ENCODE assay signal across 9 mouse cellular contexts in the genomic region with DNA sequence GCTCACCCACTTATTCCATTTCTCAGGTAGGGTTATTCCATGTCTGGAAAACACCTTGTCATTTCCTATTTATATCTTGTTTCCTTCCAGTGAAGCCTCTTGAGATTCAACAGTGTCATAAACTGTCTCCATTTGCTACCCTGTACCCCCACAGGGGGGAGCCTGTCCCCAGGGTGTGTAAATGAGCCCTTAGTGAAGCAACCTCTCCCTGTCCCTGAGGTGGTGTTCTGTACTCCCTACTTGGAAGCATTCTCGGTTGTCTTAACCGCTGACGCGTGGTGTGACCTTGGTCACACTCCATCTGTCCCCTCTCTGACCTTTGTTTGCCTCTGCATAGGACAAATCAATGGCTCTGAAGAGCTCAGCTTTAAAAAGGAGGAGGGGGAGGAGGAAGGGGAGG. TPM values are rescaled to one million over a fixed set of nuclear protein-coding genes. Genes with fewer than 3 reads are reported as not detected.
DNase-seq lines count a peak whose midpoint lies in the region; ATAC-seq lines count a peak whose summit lies in the region.
"Had no signal": no experiment of that assay in that cellular context is flagged by ENCODE, and none has a peak within 500 bp of the region (broad histone marks: within the 10 kb centered on the region; RNA-seq: fewer than 3 reads in every experiment).

No protein-coding gene starts in this region.

- ATAC-seq in neural tube, embryonic 13.5 days (ENCODE audit: low read depth), result 0 out of 2 replicates have a peak, but pooled peaks have one; percentile 40
- ATAC-seq in neural tube, embryonic 15.5 days (ENCODE audit: low FRiP score), result no peak
- 0 out of 2 replicates have a peak, but pooled peaks have one; percentile 58 for ATAC-seq in common myeloid progenitor, adult 5-6 weeks (replicated peaks; ENCODE audit: low read depth, poor library complexity, severe bottlenecking)
- 0 out of 2 replicates have a peak, but pooled peaks have one; percentile 18 for ATAC-seq in liver, embryonic 12.5 days

- H3K4me1 ChIP-seq in neural tube, embryonic 13.5 days (replicated peaks), result peaks cover 8% of the 10 kb centered on the region; the same call in 1 of the 2 replicates
- peaks cover 2% of the 10 kb centered on the region; the same call in 1 of the 2 replicates for H3K4me1 ChIP-seq in neural tube, embryonic 15.5 days
- H3K4me1 ChIP-seq in liver, embryonic 12.5 days, result peaks cover 25% of the 10 kb centered on the region

- no peak overlapping the region for H3K4me3 ChIP-seq in neural tube, embryonic 13.5 days
- no peak overlapping the region for H3K4me3 ChIP-seq in neural tube, embryonic 15.5 days (replicated peaks)
- no peak overlapping the region for H3K4me3 ChIP-seq in liver, embryonic 12.5 days
- H3K4me3 ChIP-seq: lung, embryonic 15.5 days had no signal

- no peaks in the 10 kb centered on the region for H3K27me3 ChIP-seq in neural tube, embryonic 13.5 days
- H3K27me3 ChIP-seq in neural tube, embryonic 15.5 days (replicated peaks), result 0 out of 2 replicates have a peak, but pooled peaks cover 3% of the 10 kb centered on the region
- H3K27me3 ChIP-seq in liver, embryonic 12.5 days (replicated peaks), result peaks cover 18% of the 10 kb centered on the region
- H3K27me3 ChIP-seq: lung, embryonic 15.5 days had no signal

- 37% methylated on average over 4 of the region's 4 CpGs for WGBS in neural tube, embryonic 13.5 days
- 39% methylated on average over 4 of the region's 4 CpGs for WGBS in neural tube, embryonic 15.5 days
- 39% methylated on average over 4 of the region's 4 CpGs for WGBS in liver, embryonic 12.5 days (ENCODE audit: insufficient replicate concordance)

- H3K4me2 ChIP-seq in neural tube, embryonic 13.5 days, result no peak overlapping the region
- no peak overlapping the region for H3K4me2 ChIP-seq in neural tube, embryonic 15.5 days
- H3K4me2 ChIP-seq in liver, embryonic 12.5 days, result no peak overlapping the region
- H3K4me2 ChIP-seq: lung, embryonic 15.5 days had no signal

- H3K9ac ChIP-seq in neural tube, embryonic 13.5 days, result no peak overlapping the region
- H3K9ac ChIP-seq in neural tube, embryonic 15.5 days (replicated peaks), result no peak overlapping the region
- no peak overlapping the region for H3K9ac ChIP-seq in liver, embryonic 12.5 days
- H3K9ac ChIP-seq: lung, embryonic 15.5 days had no signal

- DNase-seq in cerebellum, adult 18-20 months, result peak; percentile 48 to 50
- no peak for DNase-seq in cerebellum, postnatal 4 days (ENCODE audit: low spot score in 2 of 2)
- peak; percentile 59 for DNase-seq in kidney, adult 9 months
- DNase-seq in thymus, postnatal 4 days, result peak; percentile 49

- no peaks in the 10 kb centered on the region for H3K9me3 ChIP-seq in neural tube, embryonic 13.5 days
- no peaks in the 10 kb centered on the region for H3K9me3 ChIP-seq in neural tube, embryonic 15.5 days (replicated peaks)
- no peaks in the 10 kb centered on the region for H3K9me3 ChIP-seq in liver, embryonic 12.5 days (replicated peaks)
- H3K9me3 ChIP-seq: lung, embryonic 15.5 days had no signal

- no peaks in the 10 kb centered on the region for H3K36me3 ChIP-seq in neural tube, embryonic 13.5 days
- H3K36me3 ChIP-seq in neural tube, embryonic 15.5 days, result no peaks in the 10 kb centered on the region
- no peaks in the 10 kb centered on the region for H3K36me3 ChIP-seq in liver, embryonic 12.5 days
- H3K36me3 ChIP-seq: lung, embryonic 15.5 days had no signal

- H3K27ac ChIP-seq in neural tube, embryonic 13.5 days (replicated peaks), result no peak overlapping the region
- no peak overlapping the region for H3K27ac ChIP-seq in neural tube, embryonic 15.5 days (replicated peaks)
- H3K27ac ChIP-seq in liver, embryonic 12.5 days, result no peak overlapping the region
- H3K27ac ChIP-seq: lung, embryonic 15.5 days had no signal

RNA-seq across cellular contexts. Expression of gene Bdh1, which starts 43.5 kb away (rescaled TPM):
- polyA plus RNA-seq in neural tube, embryonic 13.5 days (2015; fragmentation: Nextera tagmentation; extraction: Ambion mirVana), result 88.5 and 93.4 TPM in 2 replicates
- polyA plus RNA-seq in neural tube, embryonic 15.5 days (2015; fragmentation: Nextera tagmentation; extraction: Ambion mirVana), result 123 and 143 TPM in 2 replicates
- total RNA-seq in common myeloid progenitor, adult 5-6 weeks (2017), result 3.2 and 5.8 TPM in 2 replicates
- polyA plus RNA-seq in liver, embryonic 12.5 days (2016; fragmentation: Nextera tagmentation; extraction: Ambion mirVana), result 45.8 and 46.6 TPM in 2 replicates

Comparison
In these comparisons a context has a peak if more than half of its experiments do, and no peak if none do; other contexts are left out.
1. DNase-seq: peak in cerebellum, adult 18-20 months (2 of 2), kidney, adult 9 months (single experiment) and thymus, postnatal 4 days (single experiment); none in cerebellum, postnatal 4 days (0 of 2).